Mouse (Mus musculus) spleen, postnatal 10 days (tissue): Measurements from ENCODE around the gene 2810408A11Rik.

Experiments
- DNase-seq, 2 experiments: peaks; one replicate each; pipeline ENCODE4 v3.0.0; 2021 to 2022; ENCODE audit warnings: low spot score in 2 of 2

2810408A11Rik gene

DNA sequence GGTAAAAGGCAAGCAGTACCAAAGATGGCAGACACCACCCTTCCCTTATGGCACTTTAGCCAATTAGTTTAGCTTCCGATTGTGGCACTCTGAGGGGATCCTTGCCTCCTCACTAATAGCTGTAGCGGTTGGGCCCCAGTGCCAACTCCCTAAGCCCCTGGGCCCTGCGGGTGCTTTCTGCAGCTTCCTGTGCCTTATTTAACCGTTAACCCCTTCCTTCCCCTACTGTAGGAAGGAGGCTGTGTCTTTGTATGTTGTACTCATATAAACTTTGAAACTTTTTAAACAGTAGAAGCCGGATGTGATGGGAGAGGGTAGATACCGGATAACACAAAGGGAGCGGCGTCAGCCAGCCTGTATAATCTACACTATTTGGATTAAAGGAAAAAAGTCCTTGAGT lies 50.0 kb downstream of the 2810408A11Rik start:
- DNase-seq: peak in 1 of 2 experiments; percentile 46

DNA sequence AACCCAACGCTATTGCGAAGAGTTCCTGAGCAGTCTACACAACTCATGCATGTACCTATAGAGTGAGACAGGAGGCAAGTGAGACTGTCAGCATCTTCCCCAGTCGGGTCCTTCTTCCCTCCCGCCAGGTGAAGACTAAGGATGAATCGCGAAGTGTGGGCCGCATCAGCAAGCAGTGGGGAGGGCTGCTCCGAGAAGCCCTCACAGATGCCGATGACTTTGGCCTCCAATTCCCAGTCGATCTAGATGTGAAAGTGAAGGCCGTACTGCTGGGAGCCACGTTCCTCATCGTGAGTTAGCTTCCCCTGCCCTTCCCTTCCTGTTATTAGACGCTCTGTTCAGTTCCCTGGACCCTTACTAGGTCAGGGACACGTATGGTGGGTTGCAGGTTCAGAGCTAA lies 50.9 kb downstream of the 2810408A11Rik start:
- no peak for DNase-seq

DNA sequence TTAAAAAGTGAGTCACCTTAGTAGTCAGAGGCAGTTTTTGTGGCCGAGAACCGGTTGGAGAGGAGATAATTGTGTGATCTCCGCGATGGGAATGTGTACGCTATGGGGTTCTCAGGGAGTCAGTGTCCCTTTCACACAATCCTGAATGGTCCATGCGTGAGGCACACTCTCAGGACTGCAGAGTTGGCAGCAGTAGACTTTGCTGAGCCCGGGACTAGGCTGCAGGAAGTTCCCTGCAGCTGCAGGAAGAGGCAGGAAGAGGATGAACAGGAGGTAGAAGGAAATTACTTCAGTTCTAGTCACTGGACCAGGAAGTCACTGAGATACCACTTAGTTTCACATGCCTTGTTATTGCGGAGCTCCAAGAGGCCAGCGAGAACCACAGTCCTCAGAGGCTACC lies 51.7 kb downstream of the 2810408A11Rik start:
- DNase-seq: no peak

DNA sequence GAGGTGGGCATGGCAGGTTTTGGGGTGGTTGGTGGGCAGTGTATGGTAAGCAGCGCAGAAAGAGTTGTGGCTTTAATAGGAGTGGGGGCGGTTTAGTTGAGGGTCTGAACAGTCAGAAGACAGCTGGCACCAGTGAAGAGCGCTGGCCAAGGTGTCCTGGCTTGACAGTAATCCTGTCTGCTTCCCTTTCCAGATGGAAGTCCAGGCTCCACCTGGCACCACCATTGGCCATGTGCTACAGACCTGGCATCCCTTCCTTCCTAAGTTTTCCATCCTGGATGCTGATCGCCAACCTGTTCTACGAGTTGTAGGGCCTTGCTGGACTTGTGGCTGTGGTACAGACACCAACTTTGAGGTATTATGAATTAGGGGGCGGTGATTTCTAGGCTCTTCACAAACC lies 52.8 kb downstream of the 2810408A11Rik start:
- no peak for DNase-seq
